Mouse (Mus musculus): Measurements from ENCODE around the gene Tecr.

The Tecr gene

GRCm38 (mm10) chr8:83607661-83608397, at the start of gene Tecr, which contains the start of gene Dnajb1:
TSS of gene Tecr (minus strand) at chr8:83607971.
TSS of gene Dnajb1 (plus strand) at chr8:83608193.
- peak; percentile 100 for DNase-seq

GRCm38 (mm10) chr8:83656484-83657246, 48.9 kb upstream of the Tecr start:
- peak; percentile 58 for DNase-seq

GRCm38 (mm10) chr8:83656043-83656442, 48.3 kb upstream of the Tecr start:
- no peak for DNase-seq

GRCm38 (mm10) chr8:83654725-83655124, 47.0 kb upstream of the Tecr start:
- DNase-seq = no peak

GRCm38 (mm10) chr8:83653662-83654017, 45.9 kb upstream of the Tecr start:
- no peak for DNase-seq

GRCm38 (mm10) chr8:83652744-83653661, 45.2 kb upstream of the Tecr start:
- DNase-seq = peak; percentile 67

- DNase-seq = peak; percentile 97
Observed at GRCm38 (mm10) chr8:83652030-83652743, 44.4 kb upstream of the Tecr start, which contains the start of gene Gipc1. TSS of gene Gipc1 (plus strand) at chr8:83652677.

- no peak for DNase-seq
Observed at GRCm38 (mm10) chr8:83649699-83650098, 41.9 kb upstream of the Tecr start.

GRCm38 (mm10) chr8:83648031-83648430, 40.3 kb upstream of the Tecr start:
- no peak for DNase-seq

- DNase-seq = no peak
Observed at GRCm38 (mm10) chr8:83647511-83647910, 39.7 kb upstream of the Tecr start.

GRCm38 (mm10) chr8:83639649-83640048, 31.9 kb upstream of the Tecr start:
- no peak for DNase-seq

GRCm38 (mm10) chr8:83638856-83639255, 31.1 kb upstream of the Tecr start:
- no peak for DNase-seq

- no peak for DNase-seq
Observed at GRCm38 (mm10) chr8:83632083-83632707, 24.4 kb upstream of the Tecr start.

- DNase-seq = no peak
Observed at GRCm38 (mm10) chr8:83625676-83626299, 18.0 kb upstream of the Tecr start.

GRCm38 (mm10) chr8:83624739-83625138, 17.0 kb upstream of the Tecr start:
- peak; percentile 65 for DNase-seq

GRCm38 (mm10) chr8:83623549-83623948, 15.8 kb upstream of the Tecr start:
- no peak for DNase-seq

GRCm38 (mm10) chr8:83622389-83622989, 14.7 kb upstream of the Tecr start:
- DNase-seq = peak; percentile 93

GRCm38 (mm10) chr8:83621691-83622388, 14.1 kb upstream of the Tecr start:
- no peak for DNase-seq

- no peak for DNase-seq
Observed at GRCm38 (mm10) chr8:83619568-83620285, 12.0 kb upstream of the Tecr start.

GRCm38 (mm10) chr8:83618566-83618965, 10.8 kb upstream of the Tecr start:
- no peak for DNase-seq
